Mouse (Mus musculus): ENCODE results near the gene Plekho1. TPM values are rescaled to one million over a fixed set of nuclear protein-coding genes. Genes with fewer than 3 reads are reported as not detected.

The Plekho1 gene
- polyA plus RNA-seq, 1 experiment = 82.7 TPM

DNA sequence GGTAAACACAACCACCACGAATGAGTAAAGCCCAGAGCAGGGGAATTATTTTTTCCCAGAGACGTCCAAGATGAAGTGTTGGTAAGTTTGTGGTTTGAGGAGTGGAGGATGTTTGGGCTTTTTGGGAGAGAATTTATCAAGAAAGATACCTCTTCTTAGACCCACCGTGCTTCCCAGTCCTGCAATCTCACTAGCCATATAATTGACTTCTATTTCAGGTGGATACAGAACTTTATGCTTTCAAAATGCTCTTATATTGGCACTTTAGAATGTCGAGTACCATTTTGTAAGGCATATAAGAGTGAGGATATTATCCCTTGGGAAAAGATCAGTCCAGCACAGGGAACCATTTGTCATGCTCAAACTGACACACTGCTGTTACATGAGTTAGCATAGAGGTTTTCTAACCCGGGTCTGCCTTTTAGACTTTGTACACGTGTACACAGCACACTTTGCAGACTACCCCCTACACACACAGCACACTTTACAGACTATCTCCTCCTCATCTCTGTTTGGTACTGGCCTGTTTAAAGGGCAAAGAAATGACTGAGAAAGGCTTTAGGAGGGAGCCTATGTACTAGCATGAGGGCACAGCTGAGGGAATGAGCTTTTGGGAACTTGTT lies 761 bp upstream of the Plekho1 start:
- Histone ChIP-seq H3K4me3 (replicated peaks; ENCODE audit: extremely low read depth, low read depth, low read length) (peak overlapping the region; percentile 54), H3K4me1 (ENCODE audit: control insufficient read depth, insufficient read depth, low read length) (peaks cover 2% of the 10 kb centered on the region; the same call in 1 of the 2 replicates)
- WGBS = 16% methylated on average over 6 of the region's 6 CpGs
- TF ChIP-seq POLR2A (IDR thresholded peaks at IDR 0.05; ENCODE audit: borderline replicate concordance, extremely low read depth, low read depth, low read length) = no peak
- TF ChIP-seq CTCF (IDR thresholded peaks at IDR 0.05; ENCODE audit: insufficient read depth, low read length) = no peak
- no peak for DNase-seq

DNA sequence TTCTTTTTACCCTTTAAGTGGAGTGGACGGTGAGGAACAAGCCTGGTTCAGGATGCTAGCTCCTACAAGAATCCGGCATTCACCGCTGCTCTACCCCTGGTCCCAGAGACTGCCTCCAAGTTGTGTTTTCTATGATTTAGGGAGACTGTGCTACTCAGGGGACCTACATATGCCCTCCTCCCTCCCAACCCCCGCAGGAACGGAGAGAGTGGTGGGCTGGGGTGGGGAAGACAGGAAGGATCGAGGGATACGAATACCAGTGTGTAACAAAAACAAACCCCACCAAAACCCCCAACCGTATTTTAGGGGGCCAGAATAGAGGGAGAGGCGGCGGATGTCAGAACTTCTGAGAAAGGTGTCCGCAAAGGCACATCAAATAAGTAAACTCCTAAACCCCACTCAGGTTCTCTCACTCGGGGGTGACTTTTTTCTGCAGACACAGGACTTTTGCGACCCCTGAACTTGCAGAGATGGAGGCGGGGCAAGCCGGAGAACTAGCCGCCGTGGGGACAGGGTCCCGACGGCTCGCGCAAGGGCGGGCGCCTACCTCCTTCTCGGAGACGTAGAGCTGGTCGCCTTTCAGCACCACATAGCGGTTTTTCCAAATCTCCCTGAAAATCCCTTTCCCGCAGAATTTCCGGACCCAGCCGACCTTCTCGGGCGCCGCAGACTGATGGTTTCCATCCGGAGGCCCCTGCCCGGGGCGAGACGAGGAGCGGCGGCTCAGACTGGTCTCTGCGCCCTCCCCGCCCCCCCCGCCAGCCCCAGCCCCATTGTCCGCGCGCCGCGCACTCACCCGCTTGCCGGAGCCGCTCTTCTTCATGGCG lies 613 bp downstream of the Plekho1 start:
- WGBS = 4% methylated on average over 50 of the region's 51 CpGs
- H3K4me1 ChIP-seq (ENCODE audit: control insufficient read depth, insufficient read depth, low read length) = peaks cover 2% of the 10 kb centered on the region; the same call in 1 of the 2 replicates
- peak; percentile 34 for DNase-seq
- H3K4me3 ChIP-seq (replicated peaks; ENCODE audit: extremely low read depth, low read depth, low read length) = peak overlapping the region; percentile 62
- TF ChIP-seq CTCF (IDR thresholded peaks at IDR 0.05; ENCODE audit: insufficient read depth, low read length) (no peak), POLR2A (IDR thresholded peaks at IDR 0.05; ENCODE audit: borderline replicate concordance, extremely low read depth, low read depth, low read length) (peak; percentile 13; the same call in 1 of the 2 replicates)

DNA sequence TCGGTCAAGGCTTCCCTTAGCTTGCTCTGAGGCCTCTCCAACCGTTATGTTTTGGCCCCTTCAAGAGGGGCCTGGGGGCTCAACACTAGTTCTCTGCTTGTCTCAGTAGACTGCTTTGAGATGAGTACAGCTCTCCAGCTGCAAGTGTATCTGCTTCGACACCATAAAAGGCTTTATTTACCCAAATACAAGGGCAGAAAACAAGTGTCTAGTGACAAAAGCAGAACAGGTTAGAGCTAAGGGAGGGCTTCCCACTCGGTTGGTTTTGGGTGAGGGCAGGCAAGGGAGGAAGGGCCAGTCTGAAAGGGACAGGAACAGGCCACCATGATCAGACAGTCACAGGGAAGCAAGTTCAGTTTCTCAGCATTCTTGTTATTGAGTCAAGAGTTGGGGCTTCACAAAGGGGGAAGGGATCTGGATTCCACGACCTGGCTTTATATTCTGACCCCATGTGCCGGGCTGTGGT lies 1.4 kb downstream of the Plekho1 start:
- no peak for DNase-seq
- TF ChIP-seq CTCF (IDR thresholded peaks at IDR 0.05; ENCODE audit: insufficient read depth, low read length) (no peak), POLR2A (IDR thresholded peaks at IDR 0.05; ENCODE audit: borderline replicate concordance, extremely low read depth, low read depth, low read length) (peak; percentile 23; the same call in 1 of the 2 replicates)
- peaks cover 4% of the 10 kb centered on the region; the same call in 1 of the 2 replicates for H3K4me1 ChIP-seq (ENCODE audit: control insufficient read depth, insufficient read depth, low read length)
- WGBS = 21% methylated on average over 6 of the region's 6 CpGs
- H3K4me3 ChIP-seq (replicated peaks; ENCODE audit: extremely low read depth, low read depth, low read length) = peak overlapping the region; percentile 62

DNA sequence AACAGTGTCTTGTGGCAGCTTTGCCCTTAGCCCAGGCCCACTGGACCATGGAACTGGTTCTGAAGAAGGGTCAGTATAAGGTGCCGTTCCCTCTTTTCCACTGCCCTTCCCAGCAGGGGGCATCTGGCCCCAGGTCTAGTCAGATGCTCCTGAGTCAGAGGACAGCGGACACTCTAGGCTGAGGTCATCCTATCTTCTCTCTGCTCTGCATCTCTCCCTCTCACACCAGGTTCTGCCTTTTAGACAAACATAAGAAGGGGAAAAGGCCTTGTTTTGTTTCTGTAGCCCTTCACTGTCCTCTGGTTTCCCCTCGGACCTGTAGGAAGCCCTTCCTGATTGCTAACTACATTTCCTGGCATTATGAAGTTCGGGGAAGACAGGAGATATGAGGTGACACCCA lies 1.9 kb downstream of the Plekho1 start:
- peak; percentile 31 for DNase-seq
- TF ChIP-seq CTCF (IDR thresholded peaks at IDR 0.05; ENCODE audit: insufficient read depth, low read length) = 0 out of 2 replicates have a peak, but pooled peaks have one; percentile 7
- TF ChIP-seq POLR2A (IDR thresholded peaks at IDR 0.05; ENCODE audit: borderline replicate concordance, extremely low read depth, low read depth, low read length) = no peak
- H3K4me3 ChIP-seq (replicated peaks; ENCODE audit: extremely low read depth, low read depth, low read length) = peak overlapping the region; percentile 56
- 27% methylated on average over 4 of the region's 4 CpGs for WGBS
- H3K4me1 ChIP-seq (ENCODE audit: control insufficient read depth, insufficient read depth, low read length) = peaks cover 8% of the 10 kb centered on the region; the same call in 1 of the 2 replicates

DNA sequence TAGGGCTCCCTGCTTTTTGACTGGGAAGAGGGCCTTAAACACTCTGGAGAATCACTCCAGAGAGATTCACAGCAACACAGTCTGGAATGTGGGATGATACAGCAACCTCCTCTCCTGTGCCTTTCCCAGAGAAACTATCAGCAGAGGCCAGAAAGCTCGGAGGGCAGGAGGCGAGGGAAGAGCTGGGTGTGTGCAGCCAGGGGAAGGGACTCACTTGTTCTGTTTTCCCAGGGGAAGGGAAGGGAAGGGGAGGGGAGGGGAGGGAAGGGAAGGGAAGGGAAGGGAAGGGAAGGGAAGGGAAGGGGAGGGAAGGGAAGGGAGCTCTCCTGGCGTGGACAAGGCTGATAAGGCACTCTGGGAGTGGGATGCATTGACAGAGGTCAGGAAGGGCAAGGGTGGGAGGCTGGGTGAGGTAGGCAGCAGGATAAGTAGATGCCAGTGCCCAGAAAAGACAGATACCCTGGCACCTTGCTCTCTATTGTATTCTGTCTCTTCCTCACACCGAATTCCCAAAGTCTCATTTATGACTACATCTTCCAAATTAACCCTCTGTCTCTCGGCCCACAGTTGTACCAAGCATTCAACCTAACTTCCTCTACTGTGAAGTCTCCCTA lies 2.7 kb downstream of the Plekho1 start:
- peaks cover 8% of the 10 kb centered on the region; the same call in 1 of the 2 replicates for H3K4me1 ChIP-seq (ENCODE audit: control insufficient read depth, insufficient read depth, low read length)
- peak overlapping the region; percentile 56 for H3K4me3 ChIP-seq (replicated peaks; ENCODE audit: extremely low read depth, low read depth, low read length)
- TF ChIP-seq CTCF (IDR thresholded peaks at IDR 0.05; ENCODE audit: insufficient read depth, low read length) (no peak), POLR2A (IDR thresholded peaks at IDR 0.05; ENCODE audit: borderline replicate concordance, extremely low read depth, low read depth, low read length) (no peak; the same call in 1 of the 2 replicates)
- no peak for DNase-seq
- 35% methylated on average over 5 of the region's 5 CpGs for WGBS

DNA sequence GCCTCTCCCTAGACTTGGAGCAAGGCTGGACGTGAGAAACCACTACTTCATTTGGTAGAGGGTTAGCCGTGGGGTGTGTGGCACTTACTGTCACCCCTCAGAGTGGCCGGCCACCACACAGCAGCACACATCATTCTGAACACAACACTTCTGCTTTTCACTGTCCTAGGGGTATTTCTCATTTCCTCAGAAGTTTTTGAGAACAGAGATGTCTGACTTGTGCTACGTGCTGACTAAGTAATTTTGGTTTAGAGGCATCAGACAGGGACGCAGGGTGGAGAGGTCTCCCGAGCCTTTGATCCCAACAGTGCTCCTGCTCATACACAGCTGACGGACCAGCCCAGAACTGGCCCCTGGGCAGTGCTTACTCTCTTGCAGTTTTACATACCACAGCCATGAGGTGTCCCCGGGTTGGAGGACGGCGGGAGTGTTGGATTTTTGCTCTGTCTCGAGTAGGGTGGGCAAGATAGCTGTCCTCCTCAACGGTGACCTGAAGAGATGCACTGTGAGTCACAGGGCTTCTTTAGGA lies 5.3 kb downstream of the Plekho1 start:
- peaks cover 18% of the 10 kb centered on the region for H3K4me1 ChIP-seq (ENCODE audit: control insufficient read depth, insufficient read depth, low read length)
- no peak for TF ChIP-seq CTCF (IDR thresholded peaks at IDR 0.05; ENCODE audit: insufficient read depth, low read length)
- no peak for TF ChIP-seq POLR2A (IDR thresholded peaks at IDR 0.05; ENCODE audit: borderline replicate concordance, extremely low read depth, low read depth, low read length)
- WGBS = 61% methylated on average over 12 of the region's 12 CpGs
- no peak overlapping the region for H3K4me3 ChIP-seq (replicated peaks; ENCODE audit: extremely low read depth, low read depth, low read length)
- no peak for DNase-seq

DNA sequence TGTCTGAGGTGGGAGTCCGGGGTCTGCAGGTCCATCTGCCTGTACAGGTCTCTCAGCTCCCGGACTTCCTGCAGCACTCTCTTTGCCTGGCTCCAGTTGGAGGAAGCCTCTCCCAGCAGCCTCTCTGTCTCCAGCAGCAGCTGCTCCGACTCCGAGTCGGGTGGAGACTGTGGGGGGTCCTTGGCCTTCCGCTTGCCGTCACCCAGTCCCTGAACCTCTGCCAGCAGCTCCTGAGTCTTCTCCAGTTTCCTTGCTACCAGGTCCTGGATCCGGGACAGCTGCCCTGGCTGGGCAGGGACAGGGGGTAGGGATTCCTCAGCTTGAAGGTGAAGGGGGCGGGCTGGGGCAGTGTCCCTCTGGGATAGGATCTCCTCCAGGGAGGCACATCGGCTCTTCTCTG lies 6.8 kb downstream of the Plekho1 start:
- H3K4me3 ChIP-seq (replicated peaks; ENCODE audit: extremely low read depth, low read depth, low read length) = no peak overlapping the region
- TF ChIP-seq POLR2A (IDR thresholded peaks at IDR 0.05; ENCODE audit: borderline replicate concordance, extremely low read depth, low read depth, low read length) = no peak
- no peak for TF ChIP-seq CTCF (IDR thresholded peaks at IDR 0.05; ENCODE audit: insufficient read depth, low read length)
- no peak for DNase-seq
- peaks cover 20% of the 10 kb centered on the region for H3K4me1 ChIP-seq (ENCODE audit: control insufficient read depth, insufficient read depth, low read length)
- WGBS = 42% methylated on average over 10 of the region's 10 CpGs

DNA sequence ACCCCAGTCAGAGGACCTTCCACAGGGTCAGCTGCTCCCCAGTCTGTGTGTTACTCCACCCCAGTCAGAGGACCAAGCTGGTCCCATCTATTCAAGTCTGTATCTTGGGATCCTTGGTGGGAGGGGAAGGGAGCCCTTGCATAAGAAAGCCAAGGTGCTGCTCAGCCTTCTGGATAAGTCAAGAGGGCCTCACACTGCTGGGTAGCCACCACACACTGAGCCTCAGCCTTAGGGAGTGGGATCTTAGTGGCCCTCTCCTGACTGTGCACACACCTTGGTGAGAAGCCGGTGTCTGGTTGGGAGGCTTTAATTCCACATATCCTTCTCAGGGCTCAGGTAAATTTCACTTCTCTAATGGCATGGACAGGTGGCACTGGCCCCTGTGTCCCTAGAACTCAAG lies 7.7 kb downstream of the Plekho1 start:
- Histone ChIP-seq H3K4me1 (ENCODE audit: control insufficient read depth, insufficient read depth, low read length) (peaks cover 17% of the 10 kb centered on the region; the same call in 1 of the 2 replicates), H3K4me3 (replicated peaks; ENCODE audit: extremely low read depth, low read depth, low read length) (no peak overlapping the region)
- DNase-seq = no peak
- whole genome bisulfite sequencing = 96% methylated on average over 1 of the region's 1 CpGs
- no peak for TF ChIP-seq POLR2A (IDR thresholded peaks at IDR 0.05; ENCODE audit: borderline replicate concordance, extremely low read depth, low read depth, low read length)
- no peak for TF ChIP-seq CTCF (IDR thresholded peaks at IDR 0.05; ENCODE audit: insufficient read depth, low read length)

All from lung, adult 2 months (tissue).